Mouse (Mus musculus): ENCODE data around the gene Naif1. TPM values are rescaled to one million over a fixed set of nuclear protein-coding genes. Genes with fewer than 3 reads are reported as not detected.

The Naif1 gene
- polyA plus RNA-seq, 1 experiment, result 19.9 TPM

- Histone ChIP-seq H3K36me3 (ENCODE audit: control insufficient read depth, insufficient read depth, low read length) (no peaks in the 10 kb centered on the region), H3K4me1 (ENCODE audit: control insufficient read depth, insufficient read depth, low read length) (peaks cover 2% of the 10 kb centered on the region), H3K27me3 (ENCODE audit: control insufficient read depth, insufficient read depth, low read length) (no peaks in the 10 kb centered on the region), H3K27ac (ENCODE audit: control insufficient read depth, insufficient read depth, low read depth, low read length) (no peak overlapping the region), H3K4me3 (ENCODE audit: control insufficient read depth, low read depth, low read length) (no peak overlapping the region)
- TF ChIP-seq POLR2A (IDR thresholded peaks at IDR 0.05; ENCODE audit: control insufficient read depth, low read depth, low read length) (no peak), CTCF (IDR thresholded peaks at IDR 0.05; ENCODE audit: control insufficient read depth, insufficient read depth, insufficient replicate concordance, low read depth, low read length) (no peak)
Measured at GRCm38 (mm10) chr2:32492661-32493060, 42.4 kb downstream of the Naif1 start.

GRCm38 (mm10) chr2:32493301-32493701, 43.0 kb downstream of the Naif1 start:
- TF ChIP-seq POLR2A (IDR thresholded peaks at IDR 0.05; ENCODE audit: control insufficient read depth, low read depth, low read length) (no peak), CTCF (IDR thresholded peaks at IDR 0.05; ENCODE audit: control insufficient read depth, insufficient read depth, insufficient replicate concordance, low read depth, low read length) (no peak)
- H3K4me3 ChIP-seq (ENCODE audit: control insufficient read depth, low read depth, low read length), result no peak overlapping the region
- no peak overlapping the region for H3K27ac ChIP-seq (ENCODE audit: control insufficient read depth, insufficient read depth, low read depth, low read length)

GRCm38 (mm10) chr2:32494522-32494921, 44.3 kb downstream of the Naif1 start:
- Histone ChIP-seq H3K4me1 (ENCODE audit: control insufficient read depth, insufficient read depth, low read length) (peaks cover 2% of the 10 kb centered on the region), H3K27ac (ENCODE audit: control insufficient read depth, insufficient read depth, low read depth, low read length) (no peak overlapping the region), H3K4me3 (ENCODE audit: control insufficient read depth, low read depth, low read length) (no peak overlapping the region), H3K27me3 (ENCODE audit: control insufficient read depth, insufficient read depth, low read length) (no peaks in the 10 kb centered on the region), H3K36me3 (ENCODE audit: control insufficient read depth, insufficient read depth, low read length) (no peaks in the 10 kb centered on the region)
- TF ChIP-seq POLR2A (IDR thresholded peaks at IDR 0.05; ENCODE audit: control insufficient read depth, low read depth, low read length) (no peak), CTCF (IDR thresholded peaks at IDR 0.05; ENCODE audit: control insufficient read depth, insufficient read depth, insufficient replicate concordance, low read depth, low read length) (no peak)

More at GRCm38 (mm10) chr2:32493301-32493701, 43.0 kb downstream of the Naif1 start:
- Histone ChIP-seq H3K4me1 (ENCODE audit: control insufficient read depth, insufficient read depth, low read length) (peaks cover 2% of the 10 kb centered on the region), H3K36me3 (ENCODE audit: control insufficient read depth, insufficient read depth, low read length) (no peaks in the 10 kb centered on the region), H3K27me3 (ENCODE audit: control insufficient read depth, insufficient read depth, low read length) (no peaks in the 10 kb centered on the region)

- no peaks in the 10 kb centered on the region for H3K36me3 ChIP-seq (ENCODE audit: control insufficient read depth, insufficient read depth, low read length)
- peak overlapping the region; percentile 31; the same call in 1 of the 2 replicates for H3K4me3 ChIP-seq (ENCODE audit: control insufficient read depth, low read depth, low read length)
- H3K4me1 ChIP-seq (ENCODE audit: control insufficient read depth, insufficient read depth, low read length), result peaks cover 2% of the 10 kb centered on the region
- no peak overlapping the region for H3K27ac ChIP-seq (ENCODE audit: control insufficient read depth, insufficient read depth, low read depth, low read length)
- no peaks in the 10 kb centered on the region for H3K27me3 ChIP-seq (ENCODE audit: control insufficient read depth, insufficient read depth, low read length)
- no peak for TF ChIP-seq POLR2A (IDR thresholded peaks at IDR 0.05; ENCODE audit: control insufficient read depth, low read depth, low read length)
- TF ChIP-seq CTCF (IDR thresholded peaks at IDR 0.05; ENCODE audit: control insufficient read depth, insufficient read depth, insufficient replicate concordance, low read depth, low read length), result no peak
Measured at GRCm38 (mm10) chr2:32495185-32495726, 45.0 kb downstream of the Naif1 start.

GRCm38 (mm10) chr2:32496190-32496589, 45.9 kb downstream of the Naif1 start:
- Histone ChIP-seq H3K36me3 (ENCODE audit: control insufficient read depth, insufficient read depth, low read length) (no peaks in the 10 kb centered on the region), H3K4me3 (ENCODE audit: control insufficient read depth, low read depth, low read length) (no peak overlapping the region), H3K27ac (ENCODE audit: control insufficient read depth, insufficient read depth, low read depth, low read length) (no peak overlapping the region), H3K4me1 (ENCODE audit: control insufficient read depth, insufficient read depth, low read length) (peaks cover 2% of the 10 kb centered on the region), H3K27me3 (ENCODE audit: control insufficient read depth, insufficient read depth, low read length) (no peaks in the 10 kb centered on the region)
- TF ChIP-seq CTCF (IDR thresholded peaks at IDR 0.05; ENCODE audit: control insufficient read depth, insufficient read depth, insufficient replicate concordance, low read depth, low read length) (no peak), POLR2A (IDR thresholded peaks at IDR 0.05; ENCODE audit: control insufficient read depth, low read depth, low read length) (no peak)

- Histone ChIP-seq H3K27ac (ENCODE audit: control insufficient read depth, insufficient read depth, low read depth, low read length) (no peak overlapping the region), H3K4me3 (ENCODE audit: control insufficient read depth, low read depth, low read length) (no peak overlapping the region), H3K36me3 (ENCODE audit: control insufficient read depth, insufficient read depth, low read length) (no peaks in the 10 kb centered on the region), H3K27me3 (ENCODE audit: control insufficient read depth, insufficient read depth, low read length) (no peaks in the 10 kb centered on the region), H3K4me1 (ENCODE audit: control insufficient read depth, insufficient read depth, low read length) (peaks cover 9% of the 10 kb centered on the region)
- TF ChIP-seq CTCF (IDR thresholded peaks at IDR 0.05; ENCODE audit: control insufficient read depth, insufficient read depth, insufficient replicate concordance, low read depth, low read length) (no peak), POLR2A (IDR thresholded peaks at IDR 0.05; ENCODE audit: control insufficient read depth, low read depth, low read length) (no peak)
Measured at GRCm38 (mm10) chr2:32499365-32499764, 49.1 kb downstream of the Naif1 start.

- H3K4me1 ChIP-seq (ENCODE audit: control insufficient read depth, insufficient read depth, low read length), result peaks cover 7% of the 10 kb centered on the region
- H3K27me3 ChIP-seq (ENCODE audit: control insufficient read depth, insufficient read depth, low read length), result no peaks in the 10 kb centered on the region
- no peak overlapping the region for H3K27ac ChIP-seq (ENCODE audit: control insufficient read depth, insufficient read depth, low read depth, low read length)
- no peak overlapping the region for H3K4me3 ChIP-seq (ENCODE audit: control insufficient read depth, low read depth, low read length)
- no peak for TF ChIP-seq POLR2A (IDR thresholded peaks at IDR 0.05; ENCODE audit: control insufficient read depth, low read depth, low read length)
- no peak for TF ChIP-seq CTCF (IDR thresholded peaks at IDR 0.05; ENCODE audit: control insufficient read depth, insufficient read depth, insufficient replicate concordance, low read depth, low read length)
- H3K36me3 ChIP-seq (ENCODE audit: control insufficient read depth, insufficient read depth, low read length), result no peaks in the 10 kb centered on the region
Measured at GRCm38 (mm10) chr2:32500461-32500860, 50.2 kb downstream of the Naif1 start.

All from testis, adult 2 months (tissue).